Mouse (Mus musculus) G1E (cell line): Measurements from ENCODE around the gene Rbms1.

Experiments used
- CTCF ChIP-seq: IDR thresholded peaks from 2 replicates; pipeline ENCODE4 v1.5.1; 2012; ENCODE audit warnings: low read depth, low read length, inconsistent platforms, mixed read lengths
- GATA1 ChIP-seq: IDR thresholded peaks from 2 replicates; pipeline ENCODE4 v1.6.1; 2012; ENCODE audit warnings: borderline replicate concordance, low read length, inconsistent platforms, mixed read lengths

- TF ChIP-seq CTCF (no peak), GATA1 (no peak)
Observed at GRCm38 (mm10) chr2:60928948-60929347, 34.0 kb downstream of the Rbms1 start.
